Mouse (Mus musculus): ENCODE measurements around the gene Gm45521. TPM values are rescaled to one million over a fixed set of nuclear protein-coding genes. Genes with fewer than 3 reads are reported as not detected.
"Not testable (repeated sequence)": the region's sequence is repeated elsewhere in the genome, so short reads cannot be mapped to it uniquely, and the experiment has no call there.

Gene Gm45521
- polyA plus RNA-seq, 1 experiment from 2014 or later, result not detected

DNA sequence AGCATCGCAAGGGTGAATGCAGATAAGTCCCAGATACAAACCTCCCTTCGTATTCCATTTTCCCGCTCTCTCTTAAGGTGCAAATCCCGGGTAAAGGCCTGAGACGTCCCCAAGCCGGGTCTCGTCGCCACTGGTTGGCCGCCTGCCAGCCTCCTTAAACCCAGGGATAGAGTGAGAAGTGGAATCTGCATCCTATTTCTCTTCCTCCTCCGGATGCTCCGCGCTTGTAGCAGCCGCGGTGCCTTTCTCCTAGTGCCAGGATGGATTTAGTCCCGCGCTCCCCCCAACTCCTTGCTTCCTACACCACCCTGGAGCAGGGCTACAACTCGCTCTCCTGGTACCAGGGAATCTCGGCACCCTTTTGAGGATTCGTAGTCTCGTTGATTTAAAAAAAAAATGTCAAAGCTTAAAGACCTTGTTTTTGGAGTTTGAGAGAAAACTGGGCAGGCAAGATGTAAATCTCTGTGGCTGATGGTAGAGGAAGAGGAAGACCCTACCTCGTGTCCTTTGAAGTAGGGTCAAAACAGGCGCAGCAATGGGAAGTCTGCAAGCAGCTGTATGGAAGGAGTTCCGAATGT, 46.1 kb downstream of the Gm45521 start:
- Histone ChIP-seq H3K4me2 (peak overlapping the region; percentile 69), H3K36me3 (no peaks in the 10 kb centered on the region), H3K27ac (no peak overlapping the region), H3K9me3 (replicated peaks) (no peaks in the 10 kb centered on the region), H3K27me3 (replicated peaks) (peaks cover 64% of the 10 kb centered on the region), H3K4me1 (peaks cover 13% of the 10 kb centered on the region), H3K4me3 (peak overlapping the region; percentile 54), H3K9ac (peak overlapping the region; percentile 50)
- no peak for ATAC-seq
- WGBS (ENCODE audit: insufficient replicate concordance), result 2% methylated on average over 23 of the region's 23 CpGs

GRCm38 (mm10) chr14:8003727-8004670, 46.9 kb downstream of the Gm45521 start:
- Histone ChIP-seq H3K4me2 (peak overlapping the region; percentile 69), H3K27me3 (replicated peaks) (peaks cover 57% of the 10 kb centered on the region), H3K4me1 (peaks cover 13% of the 10 kb centered on the region), H3K9ac (peak overlapping the region; percentile 50; the same call in 1 of the 2 replicates), H3K9me3 (replicated peaks) (no peaks in the 10 kb centered on the region), H3K36me3 (no peaks in the 10 kb centered on the region), H3K4me3 (peak overlapping the region; percentile 54), H3K27ac (no peak overlapping the region)
- ATAC-seq, result no peak
- WGBS (ENCODE audit: insufficient replicate concordance), result 42% methylated on average over 18 of the region's 18 CpGs

DNA sequence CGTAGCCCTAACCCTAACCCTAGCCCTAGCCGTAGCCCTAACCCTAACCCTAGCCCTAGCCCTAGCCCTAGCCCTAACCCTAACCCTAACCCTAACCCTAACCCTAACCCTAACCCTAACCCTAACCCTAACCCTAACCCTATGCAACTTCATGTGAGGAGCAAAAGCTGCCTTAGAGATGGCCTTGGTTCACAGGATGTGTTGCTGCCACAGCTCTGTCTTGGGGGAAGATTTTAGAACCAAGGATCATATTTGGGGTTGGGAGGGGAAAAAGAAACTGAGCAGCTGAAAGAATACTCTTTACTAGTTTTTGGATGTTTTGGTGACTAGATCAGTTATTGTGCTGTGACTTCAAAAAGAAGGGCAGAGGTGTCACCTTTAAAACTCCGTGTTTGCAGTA, 49.0 kb downstream of the Gm45521 start:
- H3K4me2 ChIP-seq; H3K9me3 ChIP-seq (replicated peaks); H3K9ac ChIP-seq; H3K36me3 ChIP-seq; H3K27ac ChIP-seq; ATAC-seq; H3K4me3 ChIP-seq: not testable (repeated sequence)
- H3K4me1 ChIP-seq, result peaks cover 11% of the 10 kb centered on the region
- WGBS (ENCODE audit: insufficient replicate concordance), result 48% methylated on average over 3 of the region's 3 CpGs
- peaks cover 36% of the 10 kb centered on the region for H3K27me3 ChIP-seq (replicated peaks)

DNA sequence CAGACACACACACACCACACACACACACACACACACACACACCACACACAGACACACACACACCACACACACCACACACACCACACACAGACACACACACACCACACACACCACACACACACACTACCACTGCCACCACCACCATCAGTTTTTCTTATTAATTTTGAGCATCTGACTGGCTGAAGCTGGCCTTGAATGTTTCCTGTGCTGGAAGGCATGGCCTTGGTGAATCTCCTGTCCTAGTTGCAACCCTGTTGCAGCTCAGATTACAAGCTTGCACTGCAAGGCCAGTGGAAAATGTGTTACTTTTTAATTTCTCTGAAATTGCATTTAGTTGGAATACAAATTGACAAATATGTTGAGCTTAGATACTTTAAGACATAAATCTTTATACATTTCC, 50.0 kb downstream of the Gm45521 start:
- Histone ChIP-seq H3K36me3 (no peaks in the 10 kb centered on the region), H3K27me3 (replicated peaks) (peaks cover 26% of the 10 kb centered on the region), H3K9ac (no peak overlapping the region), H3K9me3 (replicated peaks) (no peaks in the 10 kb centered on the region), H3K4me3 (no peak overlapping the region), H3K27ac (no peak overlapping the region), H3K4me1 (peaks cover 5% of the 10 kb centered on the region; the same call in 1 of the 2 replicates), H3K4me2 (no peak overlapping the region)
- no peak for ATAC-seq

- peaks cover 2% of the 10 kb centered on the region; the same call in 1 of the 2 replicates for H3K4me1 ChIP-seq
- H3K36me3 ChIP-seq, result no peaks in the 10 kb centered on the region
- 64% methylated on average over 2 of the region's 2 CpGs for WGBS (ENCODE audit: insufficient replicate concordance)
- no peak overlapping the region for H3K9ac ChIP-seq
- no peak for ATAC-seq
- H3K27ac ChIP-seq, result no peak overlapping the region
- no peak overlapping the region for H3K4me2 ChIP-seq
- H3K4me3 ChIP-seq, result no peak overlapping the region
- no peaks in the 10 kb centered on the region for H3K9me3 ChIP-seq (replicated peaks)
- H3K27me3 ChIP-seq (replicated peaks), result peaks cover 22% of the 10 kb centered on the region
Measured at GRCm38 (mm10) chr14:8007486-8007885, 50.4 kb downstream of the Gm45521 start.

- Histone ChIP-seq H3K27ac (no peak overlapping the region), H3K4me1 (no peaks in the 10 kb centered on the region; the same call in 1 of the 2 replicates), H3K27me3 (replicated peaks) (peaks cover 18% of the 10 kb centered on the region), H3K36me3 (no peaks in the 10 kb centered on the region), H3K4me3 (no peak overlapping the region), H3K9me3 (replicated peaks) (no peaks in the 10 kb centered on the region), H3K9ac (no peak overlapping the region), H3K4me2 (no peak overlapping the region)
- WGBS (ENCODE audit: insufficient replicate concordance), result 69% methylated on average over 10 of the region's 10 CpGs
- ATAC-seq, result no peak
Measured at GRCm38 (mm10) chr14:8007923-8008322, 50.8 kb downstream of the Gm45521 start.

Other genes starting within 250 kb of the Gm45521 start
- not detected in 2 replicates for gene Gm26661, start 165.7 kb upstream of the Gm45521 start, polyA plus RNA-seq (2016; fragmentation: Nextera tagmentation; extraction: Ambion mirVana)
- gene Flnb, start 139.3 kb upstream of the Gm45521 start, polyA plus RNA-seq (2016; fragmentation: Nextera tagmentation; extraction: Ambion mirVana), result 7.4 and 8.7 TPM in 2 replicates
- gene Dnase1l3, start 37.3 kb downstream of the Gm45521 start, polyA plus RNA-seq (2016; fragmentation: Nextera tagmentation; extraction: Ambion mirVana), result 0.72 and 0.79 TPM in 2 replicates
- gene Abhd6, start 45.6 kb downstream of the Gm45521 start, polyA plus RNA-seq (2016; fragmentation: Nextera tagmentation; extraction: Ambion mirVana), result 8.2 and 10.6 TPM in 2 replicates
- gene Rpp14, start 123.1 kb downstream of the Gm45521 start, polyA plus RNA-seq (2016; fragmentation: Nextera tagmentation; extraction: Ambion mirVana), result 41.7 and 45.2 TPM in 2 replicates
- 11.9 and 13.3 TPM in 2 replicates for gene Pxk, start 140.9 kb downstream of the Gm45521 start, polyA plus RNA-seq (2016; fragmentation: Nextera tagmentation; extraction: Ambion mirVana)
- 138 and 139 TPM in 2 replicates for gene Pdhb, start 215.7 kb downstream of the Gm45521 start, polyA plus RNA-seq (2016; fragmentation: Nextera tagmentation; extraction: Ambion mirVana)

Data from liver, embryonic 12.5 days (tissue).